Mouse (Mus musculus) cortical plate, adult 2 months (tissue): ENCODE results near the gene Grin2b.

Experiments
- CTCF ChIP-seq: fragments of 200-500 bp; IDR thresholded peaks from 2 replicates; pipeline ENCODE4 v1.5.1; 2011; ENCODE audit warnings: mild to moderate bottlenecking, control low read depth, low read length; ENCODE audit not compliant: insufficient read depth; ENCODE audit errors: extremely low read depth
- POLR2A ChIP-seq: fragments of 200-500 bp; IDR thresholded peaks from 2 replicates; pipeline ENCODE4 v1.6.1; 2011; ENCODE audit warnings: mild to moderate bottlenecking, low read length, control low read depth; ENCODE audit not compliant: insufficient read depth; ENCODE audit errors: extremely low read depth

DNA sequence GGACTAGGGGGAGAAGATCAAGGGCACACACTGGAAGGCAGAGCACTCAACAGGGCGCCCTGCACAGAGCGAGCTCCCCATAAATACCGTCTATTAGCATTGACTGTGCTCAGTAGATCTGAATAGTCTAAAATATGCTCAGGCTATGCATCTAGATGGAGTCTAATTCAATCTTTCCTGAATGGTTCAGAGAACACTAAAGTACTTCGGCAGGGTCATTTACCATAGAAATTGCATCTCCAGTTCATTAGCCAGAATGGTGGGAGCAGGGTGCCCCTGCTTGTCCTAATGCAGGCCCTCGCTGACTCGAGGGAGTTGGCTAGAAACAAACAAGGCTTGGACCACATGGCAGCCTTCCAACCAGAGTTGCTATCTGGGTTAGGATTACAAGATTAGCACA is 64.1 kb downstream of the Grin2b start:
- TF ChIP-seq POLR2A (no peak), CTCF (no peak)
